ENCODE assay signal across 14 mouse cellular contexts in the genomic region with DNA sequence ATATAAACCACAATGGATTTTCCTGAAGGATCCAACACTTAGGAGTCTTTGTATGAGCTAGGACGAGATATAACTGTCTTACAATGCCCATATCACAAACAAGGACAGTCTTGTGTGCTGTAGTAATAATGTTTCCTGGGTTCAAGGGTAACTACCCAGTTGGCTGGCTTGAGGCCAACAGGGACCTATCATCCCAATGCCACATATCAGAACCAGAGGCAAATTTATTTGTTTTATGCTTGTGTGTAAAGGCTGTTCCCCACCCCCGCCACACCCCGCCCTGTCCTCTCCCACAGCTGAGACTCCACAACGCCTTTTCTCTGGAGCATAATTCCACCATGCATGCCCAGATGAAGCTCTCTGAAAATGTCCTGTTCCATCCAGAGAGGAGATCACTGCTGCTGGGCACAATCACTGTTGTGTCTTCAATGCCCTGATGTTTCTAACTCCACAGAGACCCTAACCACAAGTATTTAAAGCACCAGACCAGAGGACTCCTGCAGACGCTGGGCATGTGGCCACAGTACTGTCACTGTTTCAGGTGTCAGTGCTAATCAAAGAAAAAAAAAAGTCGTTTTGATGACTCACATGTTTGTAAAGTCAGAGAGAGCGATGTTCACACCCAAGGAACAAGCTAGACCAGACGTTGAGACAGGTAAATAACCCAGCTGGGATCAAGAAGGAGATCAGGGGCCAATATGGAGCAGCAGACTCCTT. TPM values are rescaled to one million over a fixed set of nuclear protein-coding genes. Genes with fewer than 3 reads are reported as not detected.
DNase-seq lines count a peak whose midpoint lies in the region; ATAC-seq and TF ChIP-seq lines count a peak whose summit lies in the region.
"Had no signal": no experiment of that assay in that cellular context is flagged by ENCODE, and none has a peak within 500 bp of the region (broad histone marks: within the 10 kb centered on the region; RNA-seq: fewer than 3 reads in every experiment).

No protein-coding gene starts in this region.

- H3K27ac ChIP-seq in hindbrain, embryonic 13.5 days = no peak overlapping the region
- no peak overlapping the region for H3K27ac ChIP-seq in hindbrain, embryonic 14.5 days
- H3K27ac ChIP-seq in cortical plate, adult 2 months (ENCODE audit: insufficient read depth, low read length) = no peak overlapping the region
- peak overlapping the region; percentile 59 for H3K27ac ChIP-seq in small intestine, adult 2 months (ENCODE audit: insufficient read depth, low read depth, low read length)
- H3K27ac ChIP-seq: forebrain, embryonic 15.5 days; lung, embryonic 15.5 days had no signal

- no peak for TF ChIP-seq CTCF in cortical plate, adult 2 months (IDR thresholded peaks at IDR 0.05; ENCODE audit: extremely low read depth, insufficient read depth, low read length)
- TF ChIP-seq CTCF in small intestine, adult 2 months (IDR thresholded peaks at IDR 0.05; ENCODE audit: extremely low read depth, insufficient read length, insufficient replicate concordance, low read depth, low read length) = no peak

- no peak for DNase-seq in hindbrain, embryonic 14.5 days (ENCODE audit: low spot score)
- DNase-seq in adrenal gland, adult 8-10 months = peak; percentile 86
- DNase-seq in urinary bladder, postnatal 25 days (ENCODE audit: low spot score) = no peak
- DNase-seq in kidney, adult 11 months = no peak
- DNase-seq: gastrocnemius, postnatal 25 days; thymus, postnatal 14 days had no signal

- 87% methylated on average over 8 of the region's 8 CpGs for WGBS in hindbrain, embryonic 13.5 days
- 89% methylated on average over 8 of the region's 8 CpGs for WGBS in hindbrain, embryonic 14.5 days
- 24% methylated on average over 8 of the region's 8 CpGs for WGBS in small intestine, adult 2 months

- no peaks in the 10 kb centered on the region for H3K27me3 ChIP-seq in hindbrain, embryonic 13.5 days
- no peaks in the 10 kb centered on the region for H3K27me3 ChIP-seq in hindbrain, embryonic 14.5 days (ENCODE audit: control insufficient read depth, insufficient read depth, low read length)
- H3K27me3 ChIP-seq in small intestine, adult 2 months (ENCODE audit: control insufficient read depth, insufficient read depth, low read length) = no peaks in the 10 kb centered on the region
- H3K27me3 ChIP-seq: forebrain, embryonic 15.5 days; lung, embryonic 15.5 days had no signal

- 0 out of 2 replicates have a peak overlapping the region, but pooled peaks have one; percentile 98 for H3K4me3 ChIP-seq in hindbrain, embryonic 13.5 days
- no peak overlapping the region for H3K4me3 ChIP-seq in hindbrain, embryonic 14.5 days (replicated peaks; ENCODE audit: low read length)
- peak overlapping the region; percentile 85; the same call in 1 of the 2 replicates for H3K4me3 ChIP-seq in cortical plate, adult 2 months (ENCODE audit: insufficient read depth, low read length)
- no peak overlapping the region for H3K4me3 ChIP-seq in small intestine, adult 2 months (ENCODE audit: low read depth, low read length)
- H3K4me3 ChIP-seq: lung, embryonic 15.5 days had no signal

- no peak for TF ChIP-seq POLR2A in cortical plate, adult 2 months (IDR thresholded peaks at IDR 0.05; ENCODE audit: extremely low read depth, insufficient read depth, low read length)
- TF ChIP-seq POLR2A in small intestine, adult 2 months (IDR thresholded peaks at IDR 0.05; ENCODE audit: low read depth, low read length) = no peak

- peak overlapping the region; percentile 94; the same call in 1 of the 2 replicates for H3K9ac ChIP-seq in hindbrain, embryonic 13.5 days
- no peak overlapping the region for H3K9ac ChIP-seq in hindbrain, embryonic 14.5 days

- ATAC-seq in hindbrain, embryonic 13.5 days (ENCODE audit: low FRiP score) = no peak
- ATAC-seq in hindbrain, embryonic 14.5 days (ENCODE audit: low FRiP score) = no peak
- ATAC-seq: forebrain, embryonic 15.5 days had no signal

- peaks cover 9% of the 10 kb centered on the region; the same call in 1 of the 2 replicates for H3K36me3 ChIP-seq in hindbrain, embryonic 13.5 days
- H3K36me3 ChIP-seq in hindbrain, embryonic 14.5 days (replicated peaks; ENCODE audit: control insufficient read depth, insufficient read depth) = no peaks in the 10 kb centered on the region
- no peaks in the 10 kb centered on the region for H3K36me3 ChIP-seq in small intestine, adult 2 months (ENCODE audit: control insufficient read depth, insufficient read depth, low read length)

- H3K9me3 ChIP-seq in hindbrain, embryonic 13.5 days = no peaks in the 10 kb centered on the region
- no peaks in the 10 kb centered on the region for H3K9me3 ChIP-seq in hindbrain, embryonic 14.5 days (ENCODE audit: control insufficient read depth, low read length)
- H3K9me3 ChIP-seq: forebrain, embryonic 15.5 days; lung, embryonic 15.5 days had no signal

- H3K4me1 ChIP-seq in hindbrain, embryonic 13.5 days (replicated peaks) = peaks cover 45% of the 10 kb centered on the region
- peaks cover 21% of the 10 kb centered on the region for H3K4me1 ChIP-seq in hindbrain, embryonic 14.5 days (replicated peaks; ENCODE audit: control insufficient read depth, insufficient read depth, low read length)
- H3K4me1 ChIP-seq in cortical plate, adult 2 months (ENCODE audit: control insufficient read depth, insufficient read depth, low read length) = peaks cover 19% of the 10 kb centered on the region
- peaks cover 37% of the 10 kb centered on the region; the same call in 1 of the 2 replicates for H3K4me1 ChIP-seq in small intestine, adult 2 months (ENCODE audit: control insufficient read depth, insufficient read depth, insufficient read length, low read length)

- H3K4me2 ChIP-seq in hindbrain, embryonic 13.5 days = 0 out of 2 replicates have a peak overlapping the region, but pooled peaks have one; percentile 8
- no peak overlapping the region for H3K4me2 ChIP-seq in hindbrain, embryonic 14.5 days (replicated peaks)

RNA-seq across cellular contexts. Expression of a gene that starts 2.4 kb away (rescaled TPM):
- polyA plus RNA-seq in hindbrain, embryonic 13.5 days (2015; fragmentation: Nextera tagmentation; extraction: Ambion mirVana) = 45.5 and 48.7 TPM in 2 replicates
- polyA plus RNA-seq in hindbrain, embryonic 14.5 days (2014; fragmentation: Nextera tagmentation; extraction: Ambion mirVana) = 28.1 and 29.8 TPM in 2 replicates
- total RNA-seq in adrenal gland, adult 8-10 months (2022) = 10 to 100 TPM; 33.9 to 65.0 (median 36.3) TPM
- polyA plus RNA-seq in cortical plate, adult 2 months (2012; rRNA removed) = 68.9 and 71.1 TPM in 2 replicates
- 20.7 and 43.4 TPM in 2 replicates for polyA plus RNA-seq in small intestine, adult 2 months (2012; rRNA removed)

RNA-seq across cellular contexts. Expression of a gene that starts 27.6 kb away (rescaled TPM):
- polyA plus RNA-seq in hindbrain, embryonic 13.5 days (2015; fragmentation: Nextera tagmentation; extraction: Ambion mirVana) = 57.1 and 58.9 TPM in 2 replicates
- 64.2 and 74.2 TPM in 2 replicates for polyA plus RNA-seq in hindbrain, embryonic 14.5 days (2014; fragmentation: Nextera tagmentation; extraction: Ambion mirVana)
- total RNA-seq in adrenal gland, adult 8-10 months (2022) = 100 to 1,000 TPM; 101 to 126 (median 111) TPM
- polyA plus RNA-seq in cortical plate, adult 2 months (2012; rRNA removed) = 156 and 159 TPM in 2 replicates
- 59.8 and 74.1 TPM in 2 replicates for polyA plus RNA-seq in small intestine, adult 2 months (2012; rRNA removed)

RNA-seq across cellular contexts. Expression of a gene that starts 27.7 kb away (rescaled TPM):
- polyA plus RNA-seq in hindbrain, embryonic 13.5 days (2015; fragmentation: Nextera tagmentation; extraction: Ambion mirVana) = 0.09 TPM in 1 of 2 replicates, not detected in the other
- polyA plus RNA-seq in hindbrain, embryonic 14.5 days (2014; fragmentation: Nextera tagmentation; extraction: Ambion mirVana) = 0.13 TPM in 1 of 2 replicates, not detected in the other
- not detected for total RNA-seq in adrenal gland, adult 8-10 months (2022)
- 1.1 and 1.9 TPM in 2 replicates for polyA plus RNA-seq in cortical plate, adult 2 months (2012; rRNA removed)
- polyA plus RNA-seq in small intestine, adult 2 months (2012; rRNA removed) = 0.51 TPM in 1 of 2 replicates, not detected in the other
- total RNA-seq: gastrocnemius, postnatal 25 days had no signal
- polyA plus RNA-seq: forebrain, embryonic 15.5 days; intestine, embryonic 14.5 days had no signal

RNA-seq across cellular contexts. Expression of a gene that starts 35.3 kb away (rescaled TPM):
- 0.56 and 0.77 TPM in 2 replicates for polyA plus RNA-seq in hindbrain, embryonic 13.5 days (2015; fragmentation: Nextera tagmentation; extraction: Ambion mirVana)
- 0.44 and 1.8 TPM in 2 replicates for polyA plus RNA-seq in hindbrain, embryonic 14.5 days (2014; fragmentation: Nextera tagmentation; extraction: Ambion mirVana)
- not detected for total RNA-seq in adrenal gland, adult 8-10 months (2022)
- polyA plus RNA-seq in cortical plate, adult 2 months (2012; rRNA removed) = 0.79 and 0.92 TPM in 2 replicates
- 0.04 TPM in 1 of 2 replicates, not detected in the other for polyA plus RNA-seq in small intestine, adult 2 months (2012; rRNA removed)
- total RNA-seq: gastrocnemius, postnatal 25 days had no signal
- polyA plus RNA-seq: embryonic facial prominence, embryonic 14.5 days; heart, embryonic 16.5 days had no signal

RNA-seq across cellular contexts. Expression of a gene that starts 36.4 kb away (rescaled TPM):
- polyA plus RNA-seq in hindbrain, embryonic 13.5 days (2015; fragmentation: Nextera tagmentation; extraction: Ambion mirVana) = 0.45 and 0.63 TPM in 2 replicates
- polyA plus RNA-seq in hindbrain, embryonic 14.5 days (2014; fragmentation: Nextera tagmentation; extraction: Ambion mirVana) = 0.63 and 0.71 TPM in 2 replicates
- total RNA-seq in adrenal gland, adult 8-10 months (2022) = 1 to 10 TPM; 1.6 to 2.9 (median 2.0) TPM
- polyA plus RNA-seq in cortical plate, adult 2 months (2012; rRNA removed) = 0.26 and 0.61 TPM in 2 replicates
- 0.72 and 2.6 TPM in 2 replicates for polyA plus RNA-seq in small intestine, adult 2 months (2012; rRNA removed)

Comparison
In these comparisons a context has a peak if more than half of its experiments do, and no peak if none do; other contexts are left out.
1. H3K4me3 ChIP-seq: peak in hindbrain, embryonic 13.5 days (single experiment) and cortical plate, adult 2 months (single experiment); none in hindbrain, embryonic 14.5 days (single experiment) and small intestine, adult 2 months (single experiment).